Mouse (Mus musculus) lung, postnatal 0 days (tissue): ENCODE data around the gene Bivm.

Experiments
- CTCF ChIP-seq: IDR thresholded peaks from 2 replicates; pipeline ENCODE4 v1.5.1; 2016; ENCODE audit warnings: antibody characterized with exemption, mild to moderate bottlenecking
- EP300 ChIP-seq: IDR thresholded peaks from 2 replicates; pipeline ENCODE4 v1.6.1; 2016; ENCODE audit warnings: antibody characterized with exemption, mild to moderate bottlenecking, control low read depth

DNA sequence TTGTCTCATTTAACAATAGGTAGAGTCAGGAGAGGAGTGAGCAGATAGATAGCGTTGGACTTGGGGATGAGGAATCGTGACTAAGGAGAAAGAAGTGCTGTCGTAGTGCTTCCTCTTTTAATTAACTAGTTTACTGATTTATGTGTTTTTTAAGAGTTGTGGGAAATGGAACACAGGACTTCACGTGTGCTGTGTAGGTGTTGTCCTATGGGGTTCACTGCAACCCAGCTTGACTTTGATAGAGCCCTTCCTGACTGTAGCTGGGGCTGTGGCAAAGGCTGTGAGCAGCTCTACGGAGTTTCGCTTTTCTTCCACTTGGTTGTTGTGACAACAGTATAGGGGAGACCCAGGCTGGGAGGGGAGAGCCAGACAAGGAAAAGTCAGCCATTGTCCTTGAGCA lies 39.6 kb downstream of the Bivm start:
- TF ChIP-seq CTCF, result no peak
- TF ChIP-seq EP300, result no peak
